Mouse (Mus musculus): ENCODE measurements around the gene Vdac1. TPM values are rescaled to one million over a fixed set of nuclear protein-coding genes. Genes with fewer than 3 reads are reported as not detected.

Vdac1 gene
- polyA plus RNA-seq, 1 experiment: 374 TPM

- Histone ChIP-seq H3K4me3 (ENCODE audit: insufficient read depth, low read depth, low read length) (no peak overlapping the region), H3K4me1 (ENCODE audit: control insufficient read depth, insufficient read depth, low read length) (no peaks in the 10 kb centered on the region), H3K27ac (ENCODE audit: insufficient read depth, low read depth, low read length) (no peak overlapping the region)
- WGBS: 79% methylated on average over 5 of the region's 5 CpGs
- TF ChIP-seq POLR2A (IDR thresholded peaks at IDR 0.05; ENCODE audit: insufficient read depth, low read depth, low read length) (no peak), CTCF (IDR thresholded peaks at IDR 0.05; ENCODE audit: insufficient read depth, low read depth, low read length) (no peak)
These were observed 48.7 kb downstream of the Vdac1 start for GRCm38 (mm10) chr11:52409316-52409715.

GRCm38 (mm10) chr11:52418358-52418757, 57.7 kb downstream of the Vdac1 start:
- H3K27ac ChIP-seq (ENCODE audit: insufficient read depth, low read depth, low read length): no peak overlapping the region
- WGBS: 77% methylated on average over 5 of the region's 5 CpGs
- H3K4me3 ChIP-seq (ENCODE audit: insufficient read depth, low read depth, low read length): no peak overlapping the region
- peaks cover 2% of the 10 kb centered on the region; the same call in 1 of the 2 replicates for H3K4me1 ChIP-seq (ENCODE audit: control insufficient read depth, insufficient read depth, low read length)
- TF ChIP-seq CTCF (IDR thresholded peaks at IDR 0.05; ENCODE audit: insufficient read depth, low read depth, low read length) (no peak), POLR2A (IDR thresholded peaks at IDR 0.05; ENCODE audit: insufficient read depth, low read depth, low read length) (no peak)

GRCm38 (mm10) chr11:52419246-52419645, 58.6 kb downstream of the Vdac1 start:
- TF ChIP-seq CTCF (IDR thresholded peaks at IDR 0.05; ENCODE audit: insufficient read depth, low read depth, low read length) (no peak), POLR2A (IDR thresholded peaks at IDR 0.05; ENCODE audit: insufficient read depth, low read depth, low read length) (no peak)
- no peak overlapping the region for H3K27ac ChIP-seq (ENCODE audit: insufficient read depth, low read depth, low read length)
- peaks cover 2% of the 10 kb centered on the region; the same call in 1 of the 2 replicates for H3K4me1 ChIP-seq (ENCODE audit: control insufficient read depth, insufficient read depth, low read length)
- H3K4me3 ChIP-seq (ENCODE audit: insufficient read depth, low read depth, low read length): no peak overlapping the region
- WGBS: 61% methylated on average over 5 of the region's 5 CpGs

- TF ChIP-seq CTCF (IDR thresholded peaks at IDR 0.05; ENCODE audit: insufficient read depth, low read depth, low read length): no peak
- TF ChIP-seq POLR2A (IDR thresholded peaks at IDR 0.05; ENCODE audit: insufficient read depth, low read depth, low read length): no peak
- H3K4me1 ChIP-seq (ENCODE audit: control insufficient read depth, insufficient read depth, low read length): peaks cover 2% of the 10 kb centered on the region; the same call in 1 of the 2 replicates
- no peak overlapping the region for H3K4me3 ChIP-seq (ENCODE audit: insufficient read depth, low read depth, low read length)
- WGBS: 91% methylated on average over 7 of the region's 7 CpGs
- no peak overlapping the region for H3K27ac ChIP-seq (ENCODE audit: insufficient read depth, low read depth, low read length)
These were observed 59.2 kb downstream of the Vdac1 start for GRCm38 (mm10) chr11:52419861-52420260.

- WGBS: 64% methylated on average over 12 of the region's 12 CpGs
- no peak overlapping the region for H3K4me3 ChIP-seq (ENCODE audit: insufficient read depth, low read depth, low read length)
- TF ChIP-seq POLR2A (IDR thresholded peaks at IDR 0.05; ENCODE audit: insufficient read depth, low read depth, low read length) (no peak), CTCF (IDR thresholded peaks at IDR 0.05; ENCODE audit: insufficient read depth, low read depth, low read length) (no peak)
- peaks cover 2% of the 10 kb centered on the region; the same call in 1 of the 2 replicates for H3K4me1 ChIP-seq (ENCODE audit: control insufficient read depth, insufficient read depth, low read length)
- H3K27ac ChIP-seq (ENCODE audit: insufficient read depth, low read depth, low read length): no peak overlapping the region
These were observed 59.8 kb downstream of the Vdac1 start for GRCm38 (mm10) chr11:52420296-52421052.

- no peak overlapping the region for H3K4me3 ChIP-seq (ENCODE audit: insufficient read depth, low read depth, low read length)
- TF ChIP-seq CTCF (IDR thresholded peaks at IDR 0.05; ENCODE audit: insufficient read depth, low read depth, low read length) (no peak), POLR2A (IDR thresholded peaks at IDR 0.05; ENCODE audit: insufficient read depth, low read depth, low read length) (no peak)
- WGBS: 22% methylated on average over 12 of the region's 12 CpGs
- no peak overlapping the region for H3K27ac ChIP-seq (ENCODE audit: insufficient read depth, low read depth, low read length)
- H3K4me1 ChIP-seq (ENCODE audit: control insufficient read depth, insufficient read depth, low read length): peaks cover 2% of the 10 kb centered on the region; the same call in 1 of the 2 replicates
These were observed 60.6 kb downstream of the Vdac1 start for GRCm38 (mm10) chr11:52421053-52421778.

- Histone ChIP-seq H3K4me1 (ENCODE audit: control insufficient read depth, insufficient read depth, low read length) (peaks cover 11% of the 10 kb centered on the region; the same call in 1 of the 2 replicates), H3K27ac (ENCODE audit: insufficient read depth, low read depth, low read length) (no peak overlapping the region), H3K4me3 (ENCODE audit: insufficient read depth, low read depth, low read length) (no peak overlapping the region)
- TF ChIP-seq POLR2A (IDR thresholded peaks at IDR 0.05; ENCODE audit: insufficient read depth, low read depth, low read length) (no peak), CTCF (IDR thresholded peaks at IDR 0.05; ENCODE audit: insufficient read depth, low read depth, low read length) (no peak)
- 70% methylated on average over 6 of the region's 6 CpGs for WGBS
These were observed 68.8 kb downstream of the Vdac1 start for GRCm38 (mm10) chr11:52429440-52429839.

GRCm38 (mm10) chr11:52431594-52431993, 70.9 kb downstream of the Vdac1 start:
- 27% methylated on average over 5 of the region's 5 CpGs for WGBS
- Histone ChIP-seq H3K4me1 (ENCODE audit: control insufficient read depth, insufficient read depth, low read length) (peaks cover 11% of the 10 kb centered on the region; the same call in 1 of the 2 replicates), H3K27ac (ENCODE audit: insufficient read depth, low read depth, low read length) (no peak overlapping the region), H3K4me3 (ENCODE audit: insufficient read depth, low read depth, low read length) (no peak overlapping the region)
- TF ChIP-seq CTCF (IDR thresholded peaks at IDR 0.05; ENCODE audit: insufficient read depth, low read depth, low read length) (no peak), POLR2A (IDR thresholded peaks at IDR 0.05; ENCODE audit: insufficient read depth, low read depth, low read length) (no peak)

GRCm38 (mm10) chr11:52432148-52432547, 71.5 kb downstream of the Vdac1 start:
- H3K4me1 ChIP-seq (ENCODE audit: control insufficient read depth, insufficient read depth, low read length): peaks cover 16% of the 10 kb centered on the region; the same call in 1 of the 2 replicates
- no peak overlapping the region for H3K27ac ChIP-seq (ENCODE audit: insufficient read depth, low read depth, low read length)
- no peak for TF ChIP-seq CTCF (IDR thresholded peaks at IDR 0.05; ENCODE audit: insufficient read depth, low read depth, low read length)
- TF ChIP-seq POLR2A (IDR thresholded peaks at IDR 0.05; ENCODE audit: insufficient read depth, low read depth, low read length): no peak
- H3K4me3 ChIP-seq (ENCODE audit: insufficient read depth, low read depth, low read length): no peak overlapping the region
- WGBS: 75% methylated on average over 5 of the region's 5 CpGs
